8 mouse cellular contexts compared by ENCODE assay signal in genomic region chr15:59822995-59823681, GRCm38 (mm10).
DNase-seq lines count a peak whose midpoint lies in the region; ATAC-seq and TF ChIP-seq lines count a peak whose summit lies in the region.

No protein-coding gene starts in this region.

- H3K4me1 ChIP-seq in liver, postnatal 0 days (ENCODE audit: insufficient read depth) = peaks cover 11% of the 10 kb centered on the region
- peaks cover 6% of the 10 kb centered on the region; the same call in 1 of the 2 replicates for H3K4me1 ChIP-seq in liver, embryonic 12.5 days
- peaks cover 3% of the 10 kb centered on the region for H3K4me1 ChIP-seq in brown adipose tissue, adult 24 weeks (ENCODE audit: control insufficient read depth, insufficient read depth, insufficient read length, low read length)
- H3K4me1 ChIP-seq in limb, embryonic 12.5 days (replicated peaks) = peaks cover 21% of the 10 kb centered on the region
- 0 out of 2 replicates have a peak, but pooled peaks cover 2% of the 10 kb centered on the region for H3K4me1 ChIP-seq in stomach, postnatal 0 days (replicated peaks; ENCODE audit: control insufficient read depth, insufficient read depth)
- H3K4me1 ChIP-seq in forebrain, embryonic 11.5 days (replicated peaks; ENCODE audit: control insufficient read depth, insufficient read depth, low read length) = no peaks in the 10 kb centered on the region

- no peaks in the 10 kb centered on the region for H3K27me3 ChIP-seq in liver, postnatal 0 days (ENCODE audit: insufficient read depth, low read length)
- H3K27me3 ChIP-seq in liver, embryonic 12.5 days (replicated peaks) = no peaks in the 10 kb centered on the region
- H3K27me3 ChIP-seq in limb, embryonic 12.5 days = no peaks in the 10 kb centered on the region
- no peaks in the 10 kb centered on the region for H3K27me3 ChIP-seq in stomach, postnatal 0 days (ENCODE audit: control insufficient read depth, insufficient read depth, low read length)
- no peaks in the 10 kb centered on the region for H3K27me3 ChIP-seq in forebrain, embryonic 11.5 days (ENCODE audit: control insufficient read depth, insufficient read depth, low read length)

- peak; percentile 83 for ATAC-seq in liver, postnatal 0 days
- no peak for ATAC-seq in liver, embryonic 12.5 days
- 0 out of 2 replicates have a peak, but pooled peaks have one; percentile 32 for ATAC-seq in limb, embryonic 12.5 days (ENCODE audit: insufficient number of reproducible peaks, insufficient read depth, low FRiP score, low TSS enrichment, low read depth)
- ATAC-seq in stomach, postnatal 0 days (ENCODE audit: low FRiP score, low TSS enrichment) = peak; percentile 76
- ATAC-seq in forebrain, embryonic 11.5 days (replicated peaks; ENCODE audit: low FRiP score) = no peak

- H3K9me3 ChIP-seq in liver, postnatal 0 days (ENCODE audit: low read length) = no peaks in the 10 kb centered on the region
- H3K9me3 ChIP-seq in liver, embryonic 12.5 days (replicated peaks) = no peaks in the 10 kb centered on the region
- H3K9me3 ChIP-seq in limb, embryonic 12.5 days = no peaks in the 10 kb centered on the region
- no peaks in the 10 kb centered on the region for H3K9me3 ChIP-seq in stomach, postnatal 0 days (ENCODE audit: control insufficient read depth, low read length)
- no peaks in the 10 kb centered on the region; the same call in 1 of the 2 replicates for H3K9me3 ChIP-seq in forebrain, embryonic 11.5 days (ENCODE audit: control insufficient read depth, low read length)

- no peak for DNase-seq in liver, postnatal 0 days
- DNase-seq in stomach, postnatal 0 days (ENCODE audit: low spot score) = peak; percentile 27
- no peak for DNase-seq in forebrain, embryonic 11.5 days (ENCODE audit: low spot score)
- DNase-seq in left cerebral cortex, adult 11 months (ENCODE audit: low spot score) = no peak
- DNase-seq in cerebellum, postnatal 10 days = no peak

- H3K9ac ChIP-seq in liver, postnatal 0 days (replicated peaks) = no peak overlapping the region
- no peak overlapping the region for H3K9ac ChIP-seq in liver, embryonic 12.5 days
- 0 out of 2 replicates have a peak overlapping the region, but pooled peaks have one; percentile 19 for H3K9ac ChIP-seq in limb, embryonic 12.5 days (replicated peaks)
- H3K9ac ChIP-seq in stomach, postnatal 0 days (ENCODE audit: low read length) = 0 out of 2 replicates have a peak overlapping the region, but pooled peaks have one; percentile 35
- H3K9ac ChIP-seq in forebrain, embryonic 11.5 days (ENCODE audit: low read length) = no peak overlapping the region

- H3K36me3 ChIP-seq in liver, postnatal 0 days (replicated peaks; ENCODE audit: insufficient read depth, low read length) = no peaks in the 10 kb centered on the region
- no peaks in the 10 kb centered on the region for H3K36me3 ChIP-seq in liver, embryonic 12.5 days
- no peaks in the 10 kb centered on the region for H3K36me3 ChIP-seq in limb, embryonic 12.5 days
- no peaks in the 10 kb centered on the region for H3K36me3 ChIP-seq in stomach, postnatal 0 days (ENCODE audit: control insufficient read depth, insufficient read depth, low read length)
- H3K36me3 ChIP-seq in forebrain, embryonic 11.5 days (ENCODE audit: control insufficient read depth, insufficient read depth, low read length) = no peaks in the 10 kb centered on the region

- no peak overlapping the region for H3K4me2 ChIP-seq in liver, postnatal 0 days (ENCODE audit: low read depth, low read length)
- no peak overlapping the region for H3K4me2 ChIP-seq in liver, embryonic 12.5 days
- H3K4me2 ChIP-seq in limb, embryonic 12.5 days = no peak overlapping the region
- no peak overlapping the region for H3K4me2 ChIP-seq in stomach, postnatal 0 days (replicated peaks; ENCODE audit: low read depth)
- H3K4me2 ChIP-seq in forebrain, embryonic 11.5 days (ENCODE audit: low read depth, low read length, severe bottlenecking) = no peak overlapping the region

- TF ChIP-seq EP300 in liver, postnatal 0 days (IDR thresholded peaks at IDR 0.05; ENCODE audit: low read depth) = 0 out of 2 replicates have a peak, but pooled peaks have one; percentile 17
- TF ChIP-seq EP300 in stomach, postnatal 0 days (optimal IDR thresholded peaks at IDR 0.05) = no peak

- TF ChIP-seq CTCF in liver, postnatal 0 days (IDR thresholded peaks at IDR 0.05; ENCODE audit: low read depth) = no peak
- TF ChIP-seq CTCF in stomach, postnatal 0 days (IDR thresholded peaks at IDR 0.05; ENCODE audit: low read depth) = peak; percentile 21; the same call in 1 of the 2 replicates

- no peak overlapping the region for H3K27ac ChIP-seq in liver, postnatal 0 days (ENCODE audit: low read depth)
- no peak overlapping the region for H3K27ac ChIP-seq in liver, embryonic 12.5 days
- H3K27ac ChIP-seq in brown adipose tissue, adult 24 weeks (replicated peaks; ENCODE audit: low read depth, low read length) = peak overlapping the region; percentile 94
- peak overlapping the region; percentile 62; the same call in 1 of the 2 replicates for H3K27ac ChIP-seq in limb, embryonic 12.5 days
- peak overlapping the region; percentile 70 for H3K27ac ChIP-seq in stomach, postnatal 0 days (replicated peaks)
- no peak overlapping the region for H3K27ac ChIP-seq in forebrain, embryonic 11.5 days (ENCODE audit: low read depth, low read length)

- no peak overlapping the region for H3K4me3 ChIP-seq in liver, postnatal 0 days (ENCODE audit: low read depth, low read length)
- H3K4me3 ChIP-seq in liver, embryonic 12.5 days = no peak overlapping the region
- no peak overlapping the region for H3K4me3 ChIP-seq in brown adipose tissue, adult 24 weeks (ENCODE audit: insufficient read depth, low read depth, low read length)
- H3K4me3 ChIP-seq in limb, embryonic 12.5 days (replicated peaks) = no peak overlapping the region
- no peak overlapping the region for H3K4me3 ChIP-seq in stomach, postnatal 0 days (ENCODE audit: low read depth, low read length)
- H3K4me3 ChIP-seq in forebrain, embryonic 11.5 days (ENCODE audit: low read depth, low read length) = no peak overlapping the region

- WGBS in liver, postnatal 0 days (ENCODE audit: insufficient replicate concordance) = 60% methylated on average over 3 of the region's 3 CpGs
- 60% methylated on average over 3 of the region's 3 CpGs for WGBS in liver, embryonic 12.5 days (ENCODE audit: insufficient replicate concordance)
- 67% methylated on average over 3 of the region's 3 CpGs for WGBS in limb, embryonic 12.5 days
- 37% methylated on average over 3 of the region's 3 CpGs for WGBS in stomach, postnatal 0 days
- WGBS in forebrain, embryonic 11.5 days = 75% methylated on average over 3 of the region's 3 CpGs

Comparison
In these comparisons a context has a peak if more than half of its experiments do, and no peak if none do; other contexts are left out.
1. ATAC-seq: peak in liver, postnatal 0 days (single experiment), limb, embryonic 12.5 days (single experiment) and stomach, postnatal 0 days (single experiment); none in liver, embryonic 12.5 days (single experiment) and forebrain, embryonic 11.5 days (single experiment).
2. H3K27ac ChIP-seq: peak in brown adipose tissue, adult 24 weeks (single experiment), limb, embryonic 12.5 days (single experiment) and stomach, postnatal 0 days (single experiment); none in liver, postnatal 0 days (single experiment), liver, embryonic 12.5 days (single experiment) and forebrain, embryonic 11.5 days (single experiment).
3. H3K9ac ChIP-seq: peak in limb, embryonic 12.5 days (single experiment) and stomach, postnatal 0 days (single experiment); none in liver, postnatal 0 days (single experiment), liver, embryonic 12.5 days (single experiment) and forebrain, embryonic 11.5 days (single experiment).